Mouse (Mus musculus) granulocyte monocyte progenitor cell, adult 5-6 weeks (primary cell): ENCODE data around the gene Nbeal1. TPM values are rescaled to one million over a fixed set of nuclear protein-coding genes. Genes with fewer than 3 reads are reported as not detected.

Source experiments
- ATAC-seq: replicated peaks from 2 replicates; pipeline ENCODE4 v1.8.0; 2016; ENCODE audit warnings: mild to moderate bottlenecking, moderate TSS enrichment, inconsistent platforms; ENCODE audit not compliant: poor library complexity, severe bottlenecking
- total RNA-seq, 2 experiments: library from RNA; stranded (forward) in 1 of 2; stranded (reverse) in 1 of 2; fragments of 200-712, 200-1000 nt in 1 of 2; fragments of >200 nt in 1 of 2; fragmentation: Nextera tagmentation in 1 of 2; gene quantifications; 2 replicates each; pipeline ENCODE4 v1.2.3; 2014 to 2017

Gene Nbeal1
- total RNA-seq, 2 experiments from 2014 or later = 9.7 to 12.0 TPM

DNA sequence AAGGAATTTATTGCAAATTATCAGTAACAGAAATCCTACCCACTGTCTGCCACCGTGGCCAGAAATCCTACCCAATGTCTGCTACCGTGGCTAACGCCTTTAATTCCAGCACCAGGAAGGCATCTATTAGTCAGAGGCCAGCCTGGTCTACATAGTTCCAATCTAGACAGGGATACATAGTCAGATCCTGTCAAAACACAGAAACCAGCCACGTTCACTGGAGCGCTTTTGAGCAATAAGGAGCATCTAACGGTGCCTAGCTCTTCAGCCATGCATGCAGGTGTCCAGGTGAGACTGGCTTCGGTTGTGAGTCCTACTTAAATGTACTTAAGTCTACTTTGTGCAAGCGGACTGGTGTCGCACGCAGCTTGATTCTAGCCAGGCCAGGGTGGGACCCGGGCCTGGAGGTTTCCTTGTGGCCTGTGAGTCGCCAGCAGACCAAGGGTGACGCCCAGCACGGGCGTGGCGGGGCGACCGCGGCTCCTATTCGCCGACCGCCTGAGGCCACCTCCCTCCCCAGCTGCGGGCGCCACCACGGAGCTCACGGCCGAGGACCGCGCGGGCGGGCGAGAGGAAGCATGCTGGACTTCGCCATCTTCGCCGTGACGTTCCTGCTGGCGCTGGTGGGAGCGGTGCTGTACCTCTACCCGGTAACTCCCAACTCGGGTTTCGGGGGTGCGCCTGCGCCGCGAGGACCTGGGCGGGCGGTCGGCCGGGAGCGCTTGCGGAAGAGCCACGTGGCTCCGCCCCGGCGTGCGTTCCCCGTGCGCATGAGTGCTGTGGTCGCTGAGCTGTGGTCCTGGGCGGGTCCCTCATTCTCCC is 162.6 kb downstream of the Nbeal1 start, which contains the start of gene Cyp20a1:
Gene Cyp20a1 (plus strand): TSS at position 516 of the 822 bp plus-strand sequence.
- peak; percentile 97 for ATAC-seq

DNA sequence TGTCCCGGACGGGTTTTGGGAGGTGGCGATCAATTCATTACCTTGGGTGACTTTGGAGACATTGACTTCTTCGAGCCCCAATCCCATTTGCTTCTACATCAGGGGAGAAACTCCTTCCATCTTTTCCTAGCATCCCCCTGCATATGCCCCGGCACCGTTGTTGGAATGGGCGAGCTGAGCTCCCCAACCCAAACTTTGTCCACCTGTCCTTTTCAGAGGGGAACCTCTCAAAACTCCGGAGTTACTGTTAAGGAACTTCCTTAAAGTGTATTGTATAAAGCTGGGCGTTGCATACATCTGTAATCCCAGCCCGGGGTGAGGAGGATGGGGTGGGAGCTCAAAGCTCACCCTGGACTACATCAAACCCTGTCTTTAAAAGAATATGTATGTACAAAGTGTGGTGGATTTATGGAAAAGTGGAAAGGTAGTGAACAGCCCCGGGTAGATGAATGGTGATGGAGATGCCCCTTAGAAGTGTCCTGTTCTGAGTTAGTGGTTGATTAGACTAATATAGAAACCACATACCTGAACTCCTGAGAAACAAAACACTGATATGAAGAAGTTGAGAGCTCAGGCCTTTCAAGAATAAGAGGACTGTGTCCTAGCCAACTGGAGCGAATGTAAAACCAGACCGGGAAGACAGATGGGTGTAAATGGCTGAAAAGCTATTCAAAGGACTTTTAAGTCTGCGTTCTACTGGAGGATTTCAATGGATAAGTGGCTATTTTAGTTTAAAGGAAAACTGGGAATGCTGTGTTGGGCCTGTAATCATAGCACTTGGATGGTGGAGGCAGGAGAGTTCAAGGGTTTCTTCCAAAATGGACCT is 163.4 kb downstream of the Nbeal1 start:
- ATAC-seq = peak; percentile 40

DNA sequence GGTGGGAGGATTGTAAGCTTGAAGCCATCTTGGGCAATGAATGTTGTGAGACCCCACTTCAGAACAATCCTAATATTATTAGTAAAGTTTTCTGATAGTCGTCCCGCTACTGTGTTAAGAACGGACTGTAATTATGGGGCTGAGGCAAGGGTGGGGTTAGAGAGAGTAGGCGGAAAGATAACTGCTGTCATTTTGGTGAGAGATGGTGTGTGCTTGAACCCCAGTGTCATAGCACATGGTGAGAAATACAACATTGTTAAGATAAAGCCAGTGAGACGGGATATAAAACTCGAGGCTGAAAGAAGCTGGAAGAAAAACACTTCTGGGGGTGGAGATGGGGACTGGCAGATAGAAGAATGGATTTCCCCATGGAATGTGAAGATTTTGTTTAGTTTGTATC is 164.3 kb downstream of the Nbeal1 start:
- no peak for ATAC-seq

DNA sequence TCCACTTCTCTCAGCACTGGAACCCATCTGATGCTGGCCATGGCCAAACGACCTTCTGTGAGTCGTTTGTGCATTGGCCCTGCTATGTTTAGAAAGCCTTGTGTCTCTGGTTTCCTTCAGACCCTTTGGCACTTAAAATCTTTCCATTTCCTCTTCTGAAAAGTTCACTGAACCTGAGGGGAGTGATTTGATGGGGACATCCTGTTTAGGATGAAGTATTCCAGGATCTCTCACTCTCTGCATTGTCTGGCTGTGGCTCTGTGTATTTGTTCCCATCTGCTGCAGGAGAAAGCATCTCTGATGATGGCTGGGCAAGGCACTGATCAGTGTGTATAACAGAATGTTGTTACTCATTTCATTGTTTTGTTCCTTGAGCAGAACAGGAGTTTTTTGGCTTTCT is 165.3 kb downstream of the Nbeal1 start:
- no peak for ATAC-seq

DNA sequence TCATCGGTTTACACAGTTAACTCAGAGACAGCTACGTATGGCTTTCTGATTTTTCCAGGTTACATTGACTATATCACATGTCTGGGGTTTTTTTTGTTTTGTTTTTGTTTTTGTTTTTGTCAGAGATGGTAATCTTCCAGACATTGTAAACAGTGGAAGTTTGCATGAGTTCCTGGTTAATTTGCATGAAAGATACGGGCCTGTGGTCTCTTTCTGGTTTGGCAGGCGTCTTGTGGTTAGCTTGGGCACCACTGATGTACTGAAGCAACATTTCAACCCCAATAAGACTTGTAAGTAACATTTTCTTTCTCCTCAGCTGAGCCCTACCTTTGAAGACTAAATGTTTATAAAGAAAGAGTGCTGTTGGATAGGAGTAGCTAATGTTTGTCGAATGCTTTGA is 172.4 kb downstream of the Nbeal1 start:
- ATAC-seq = no peak

DNA sequence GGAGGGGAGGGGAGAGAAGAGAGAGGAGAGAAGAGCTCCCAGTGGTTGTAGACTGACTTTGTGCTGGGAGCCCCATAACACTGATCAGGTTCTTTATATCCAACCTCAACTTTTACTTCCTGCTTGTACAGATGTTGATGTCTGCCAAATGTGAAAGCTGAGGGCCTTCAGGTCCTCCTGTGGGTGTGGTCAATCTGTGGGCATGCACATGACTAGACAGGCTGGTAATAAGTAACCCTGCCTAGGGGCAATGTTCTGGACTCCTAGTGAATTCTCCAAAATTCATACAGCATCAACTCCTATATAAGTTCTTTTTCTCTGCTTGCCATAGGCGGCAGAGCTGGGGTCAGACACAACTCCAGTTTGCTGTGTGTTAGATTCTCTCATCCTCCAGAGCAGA is 181.2 kb downstream of the Nbeal1 start:
- ATAC-seq = no peak

DNA sequence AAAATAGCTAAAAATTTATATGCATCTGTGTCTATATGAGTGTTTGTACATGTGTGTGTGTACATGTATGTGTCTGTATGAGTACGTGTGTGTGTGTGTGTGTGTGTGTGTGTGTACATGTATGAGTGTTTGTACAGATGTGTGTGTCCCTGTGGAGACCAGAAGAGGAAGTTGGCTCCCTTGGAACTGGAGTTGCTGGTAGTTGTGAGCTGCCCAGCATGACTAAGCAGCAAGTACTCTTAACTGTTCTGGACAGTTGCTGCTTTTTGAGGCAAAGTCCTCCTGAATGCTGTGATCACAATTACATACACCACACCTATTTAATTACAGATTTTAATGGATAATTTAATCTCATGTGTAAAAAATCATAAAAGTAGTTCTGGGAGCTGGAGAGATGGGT is 196.2 kb downstream of the Nbeal1 start:
- no peak; the same call in 1 of the 2 replicates for ATAC-seq

DNA sequence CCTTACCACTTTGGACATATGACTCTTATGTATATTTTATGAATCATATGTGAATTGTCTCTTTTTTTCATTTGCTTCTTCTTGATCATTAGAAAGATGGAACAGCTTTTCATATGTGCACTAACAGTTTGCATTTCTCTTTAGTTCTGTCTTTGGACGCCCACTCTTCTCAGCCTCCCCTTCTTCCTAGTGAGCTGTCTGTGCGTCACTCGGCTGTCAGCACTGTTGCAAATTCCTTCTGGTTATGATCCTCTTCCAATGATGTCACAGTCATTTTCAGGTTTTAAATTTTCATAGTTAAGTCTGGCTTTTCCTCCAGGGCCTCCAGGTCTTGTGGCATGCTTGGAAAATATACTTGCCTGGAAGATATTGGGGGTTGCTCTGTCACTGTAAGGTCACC is 201.5 kb downstream of the Nbeal1 start:
- ATAC-seq = no peak

Other genes starting within 250 kb of the Nbeal1 start
- gene Ica1l, start 137.4 kb upstream of the Nbeal1 start, total RNA-seq (2014; fragmentation: Nextera tagmentation) = not detected in 2 replicates
- gene Ica1l, start 137.4 kb upstream of the Nbeal1 start, total RNA-seq (2017) = 0.10 and 0.86 TPM in 2 replicates
- gene Carf, start 82.4 kb upstream of the Nbeal1 start, total RNA-seq (2014; fragmentation: Nextera tagmentation) = 10.8 and 14.1 TPM in 2 replicates
- gene Carf, start 82.4 kb upstream of the Nbeal1 start, total RNA-seq (2017) = 5.3 and 13.6 TPM in 2 replicates
- gene Wdr12, start 82.0 kb upstream of the Nbeal1 start, total RNA-seq (2014; fragmentation: Nextera tagmentation) = 66.8 and 67.0 TPM in 2 replicates
- gene Wdr12, start 82.0 kb upstream of the Nbeal1 start, total RNA-seq (2017) = 95.6 and 116 TPM in 2 replicates
- gene Cyp20a1, start 162.7 kb downstream of the Nbeal1 start, total RNA-seq (2014; fragmentation: Nextera tagmentation) = 19.9 and 29.2 TPM in 2 replicates
- gene Cyp20a1, start 162.7 kb downstream of the Nbeal1 start, total RNA-seq (2017) = 32.6 and 38.8 TPM in 2 replicates
- gene Abi2, start 229.0 kb downstream of the Nbeal1 start, total RNA-seq (2014; fragmentation: Nextera tagmentation) = 18.6 and 22.6 TPM in 2 replicates
- gene Abi2, start 229.0 kb downstream of the Nbeal1 start, total RNA-seq (2017) = 11.3 and 17.6 TPM in 2 replicates